Mouse (Mus musculus) spleen, adult 2 months (tissue): ENCODE data around the gene B4galnt2.

Experiments
- CTCF ChIP-seq: fragments of 200-500 bp; IDR thresholded peaks from 2 replicates; pipeline ENCODE4 v1.5.1; 2011; ENCODE audit warnings: mild to moderate bottlenecking, inconsistent platforms; ENCODE audit not compliant: insufficient read depth, insufficient read length, insufficient replicate concordance; ENCODE audit errors: extremely low read depth
- POLR2A ChIP-seq: fragments of 200-500 bp; IDR thresholded peaks from 2 replicates; pipeline ENCODE4 v1.6.1; 2011; ENCODE audit warnings: low read depth, low read length, inconsistent platforms

GRCm38 (mm10) chr11:95844935-95845334 is 69.8 kb downstream of the B4galnt2 start:
- TF ChIP-seq POLR2A = no peak
- TF ChIP-seq CTCF = no peak
